Mouse (Mus musculus): ENCODE results near the gene Lst1. TPM values are rescaled to one million over a fixed set of nuclear protein-coding genes. Genes with fewer than 3 reads are reported as not detected.
"Not testable (repeated sequence)": the region's sequence is repeated elsewhere in the genome, so short reads cannot be mapped to it uniquely, and the experiment has no call there.

Lst1 gene
- polyA plus RNA-seq, 2 experiments: 25.6 to 37.7 TPM

DNA sequence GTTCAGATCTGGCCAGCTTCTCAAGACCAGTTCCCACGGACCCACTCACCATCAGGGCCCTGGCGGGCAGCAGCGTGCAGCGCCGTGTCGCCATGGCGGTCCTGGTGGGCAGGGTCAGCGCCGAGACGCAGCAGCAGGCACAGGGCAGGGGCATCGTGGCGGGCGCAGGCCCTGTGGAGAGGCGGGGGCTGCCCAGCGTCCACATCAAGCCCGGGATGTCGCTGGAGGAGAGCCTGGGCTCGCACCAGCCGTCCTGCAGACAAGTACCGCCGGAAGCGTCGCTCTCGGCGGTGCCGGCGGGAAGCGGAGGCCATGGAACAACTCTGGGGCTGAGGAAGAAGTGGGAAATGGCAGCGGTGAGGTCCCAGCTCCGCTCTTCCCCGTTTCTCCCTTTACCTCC, 46.7 kb upstream of the Lst1 start:
- H3K27me3 ChIP-seq (ENCODE audit: control insufficient read depth, insufficient read depth, low read length): no peaks in the 10 kb centered on the region
- H3K4me3 ChIP-seq (ENCODE audit: insufficient read depth in 1 of 2, low read depth in 2 of 2, low read length in 2 of 2): peak overlapping the region; percentile 69
- peak overlapping the region; percentile 86 for H3K27ac ChIP-seq
- H3K4me2 ChIP-seq (ENCODE audit: low read depth): peak overlapping the region; percentile 86
- no peak for TF ChIP-seq EP300 (IDR thresholded peaks at IDR 0.05; ENCODE audit: low read depth)
- TF ChIP-seq CTCF (IDR thresholded peaks at IDR 0.05; ENCODE audit: low read depth): no peak
- ATAC-seq (ENCODE audit: insufficient read depth) (peak; percentile 3; the same call in 1 of the 2 replicates), DNase-seq (ENCODE audit: low read depth in 3 of 3, low spot score in 3 of 3) (no peak)
- H3K9me3 ChIP-seq (ENCODE audit: control insufficient read depth, low read length): no peaks in the 10 kb centered on the region
- peaks cover 0 to 5% of the 10 kb centered on the region in 2 experiments; a peak in 1 of 4 replicates for H3K4me1 ChIP-seq (replicated peaks; ENCODE audit: control insufficient read depth in 2 of 2, insufficient read depth in 2 of 2, low read length in 1 of 2)
- WGBS (ENCODE audit: insufficient replicate concordance): 3% methylated on average over 31 of the region's 31 CpGs
- peaks cover 7% of the 10 kb centered on the region for H3K36me3 ChIP-seq (replicated peaks; ENCODE audit: control insufficient read depth, insufficient read depth, low read depth)
- peak overlapping the region; percentile 76 for H3K9ac ChIP-seq (replicated peaks)

DNA sequence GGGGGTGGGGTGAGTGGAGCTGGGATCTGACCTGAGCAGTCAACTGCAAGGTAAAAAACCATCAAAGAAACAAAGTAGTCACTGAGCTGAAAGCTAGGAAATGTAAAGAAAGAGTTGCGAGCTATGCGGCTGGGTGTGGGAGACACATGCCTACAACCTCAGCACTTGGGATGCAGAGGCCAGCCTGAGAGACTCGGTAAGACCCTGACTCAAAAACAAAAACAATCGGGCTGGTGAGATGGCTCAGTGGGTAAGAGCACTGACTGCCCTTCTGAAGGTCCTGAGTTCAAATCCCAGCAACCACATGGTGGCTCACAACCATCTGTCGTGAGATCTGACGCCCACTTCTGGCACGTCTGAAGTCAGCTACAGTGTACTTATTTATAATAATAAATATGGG, 45.9 kb upstream of the Lst1 start:
- ATAC-seq (ENCODE audit: insufficient read depth); H3K27ac ChIP-seq; H3K9me3 ChIP-seq (ENCODE audit: control insufficient read depth, low read length); H3K9ac ChIP-seq (replicated peaks); H3K4me1 ChIP-seq (replicated peaks; ENCODE audit: control insufficient read depth in 2 of 2, insufficient read depth in 2 of 2, low read length in 1 of 2); H3K27me3 ChIP-seq (ENCODE audit: control insufficient read depth, insufficient read depth, low read length); DNase-seq (ENCODE audit: low read depth in 3 of 3, low spot score in 3 of 3): not testable (repeated sequence)
- 68% methylated on average over 7 of the region's 7 CpGs for WGBS (ENCODE audit: insufficient replicate concordance)
- H3K4me2 ChIP-seq (ENCODE audit: low read depth): peak overlapping the region; percentile 86
- peak overlapping the region in 1 of 2 experiments; percentile 69; a peak in 1 of 4 replicates for H3K4me3 ChIP-seq (ENCODE audit: insufficient read depth in 1 of 2, low read depth in 2 of 2, low read length in 2 of 2)
- peaks cover 15% of the 10 kb centered on the region for H3K36me3 ChIP-seq (replicated peaks; ENCODE audit: control insufficient read depth, insufficient read depth, low read depth)

DNA sequence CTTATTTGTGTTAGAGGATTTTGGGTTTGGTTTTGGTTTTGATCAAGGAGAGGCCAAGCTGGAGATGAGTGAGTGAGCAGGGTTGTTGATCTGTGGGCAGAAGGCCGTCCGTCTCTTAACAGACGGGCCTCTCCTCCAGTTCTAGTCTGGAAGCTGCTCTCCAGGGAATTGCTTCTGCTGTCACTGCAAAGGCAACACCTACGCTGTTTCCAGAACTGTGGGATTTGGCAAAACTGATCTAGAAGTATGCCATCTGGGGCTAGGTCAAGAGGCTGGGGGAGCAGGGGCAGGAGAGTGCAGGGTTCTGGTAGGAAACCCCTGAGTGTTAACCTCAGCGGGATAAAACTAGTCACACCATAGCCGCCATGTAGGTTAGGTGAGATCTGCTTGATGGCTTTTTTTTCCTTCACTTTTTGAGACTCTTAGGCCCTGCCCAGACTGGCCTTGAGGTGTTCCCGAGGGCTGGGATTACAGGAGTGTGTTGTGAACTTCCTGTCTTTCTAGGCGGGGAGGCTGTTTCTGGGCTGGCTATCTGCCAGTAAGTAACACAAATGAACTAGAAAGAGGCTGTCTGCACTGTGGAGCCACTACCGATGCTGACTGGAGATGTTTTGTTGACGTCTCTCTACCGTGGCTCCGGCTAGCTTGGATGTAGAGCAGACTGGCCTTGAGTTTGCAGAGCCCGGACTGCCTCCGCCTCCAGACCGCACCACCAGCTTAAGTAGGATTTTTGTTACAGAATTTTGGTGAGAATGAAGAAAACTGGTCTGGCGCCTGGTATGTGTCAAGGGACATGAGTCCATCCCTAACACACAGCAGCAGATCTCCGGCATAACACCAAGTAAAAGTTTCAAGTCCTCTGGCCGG, 45.1 kb upstream of the Lst1 start, which contains the start of gene Atp6v1g2:
Gene Atp6v1g2 (plus strand): TSS at position 547 of the 867 bp plus-strand sequence.
- Histone ChIP-seq H3K4me1 (replicated peaks; ENCODE audit: control insufficient read depth in 2 of 2, insufficient read depth in 2 of 2, low read length in 1 of 2) (peaks cover 0 to 5% of the 10 kb centered on the region in 2 experiments; a peak in 1 of 4 replicates), H3K9me3 (ENCODE audit: control insufficient read depth, low read length) (no peaks in the 10 kb centered on the region), H3K27ac (peak within 1 kb of the TSS; percentile 86; the same call in 1 of the 2 replicates), H3K36me3 (replicated peaks; ENCODE audit: control insufficient read depth, insufficient read depth, low read depth) (peaks cover 16% of the 10 kb centered on the region), H3K4me2 (ENCODE audit: low read depth) (peak within 1 kb of the TSS; percentile 86), H3K9ac (replicated peaks) (peak within 1 kb of the TSS; percentile 76), H3K27me3 (ENCODE audit: control insufficient read depth, insufficient read depth, low read length) (no peaks in the 10 kb centered on the region), H3K4me3 (ENCODE audit: insufficient read depth in 1 of 2, low read depth in 2 of 2, low read length in 2 of 2) (peak within 1 kb of the TSS; percentile 69; a peak in 3 of 4 replicates)
- no peak for ATAC-seq (ENCODE audit: insufficient read depth)
- TF ChIP-seq EP300 (IDR thresholded peaks at IDR 0.05; ENCODE audit: low read depth): no peak
- TF ChIP-seq CTCF (IDR thresholded peaks at IDR 0.05; ENCODE audit: low read depth): no peak
- 69% methylated on average over 18 of the region's 18 CpGs for WGBS (ENCODE audit: insufficient replicate concordance)
- no peak for DNase-seq (ENCODE audit: low read depth in 3 of 3, low spot score in 3 of 3)

GRCm38 (mm10) chr17:35232659-35233058, 44.4 kb upstream of the Lst1 start:
- no peak for DNase-seq (ENCODE audit: low read depth in 3 of 3, low spot score in 3 of 3)
- 60% methylated on average over 5 of the region's 5 CpGs for WGBS (ENCODE audit: insufficient replicate concordance)
- Histone ChIP-seq H3K27me3 (ENCODE audit: control insufficient read depth, insufficient read depth, low read length) (no peaks in the 10 kb centered on the region), H3K27ac (no peak overlapping the region), H3K36me3 (replicated peaks; ENCODE audit: control insufficient read depth, insufficient read depth, low read depth) (peaks cover 16% of the 10 kb centered on the region), H3K9ac (replicated peaks) (no peak overlapping the region), H3K9me3 (ENCODE audit: control insufficient read depth, low read length) (no peaks in the 10 kb centered on the region), H3K4me2 (ENCODE audit: low read depth) (peak overlapping the region; percentile 32), H3K4me3 (ENCODE audit: insufficient read depth in 1 of 2, low read depth in 2 of 2, low read length in 2 of 2) (no peak overlapping the region), H3K4me1 (replicated peaks; ENCODE audit: control insufficient read depth in 2 of 2, insufficient read depth in 2 of 2, low read length in 1 of 2) (peaks cover 0 to 5% of the 10 kb centered on the region in 2 experiments; a peak in 1 of 4 replicates)
- ATAC-seq (ENCODE audit: insufficient read depth): no peak
- TF ChIP-seq EP300 (IDR thresholded peaks at IDR 0.05; ENCODE audit: low read depth) (no peak), CTCF (IDR thresholded peaks at IDR 0.05; ENCODE audit: low read depth) (no peak)

DNA sequence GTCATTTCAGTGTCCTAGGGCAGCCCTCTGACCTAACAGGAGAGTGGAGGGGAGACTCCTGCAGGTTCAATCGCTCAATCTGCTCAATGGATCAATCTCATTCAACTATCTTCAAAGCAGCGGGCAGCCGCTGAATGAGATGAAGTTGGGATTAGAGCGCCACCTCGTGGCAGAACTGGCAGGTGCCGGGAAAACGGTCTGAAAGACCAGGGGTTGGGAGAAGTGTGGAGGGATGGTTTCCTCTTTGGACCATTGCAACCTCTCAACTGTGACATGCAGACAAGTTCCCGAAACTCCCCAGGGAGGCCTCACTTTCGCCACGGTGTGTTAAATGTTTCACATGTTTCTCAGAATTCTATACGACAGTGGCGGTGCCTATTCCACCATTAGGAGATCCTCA, 43.8 kb upstream of the Lst1 start:
- Histone ChIP-seq H3K9me3 (ENCODE audit: control insufficient read depth, low read length) (no peaks in the 10 kb centered on the region), H3K27me3 (ENCODE audit: control insufficient read depth, insufficient read depth, low read length) (no peaks in the 10 kb centered on the region), H3K36me3 (replicated peaks; ENCODE audit: control insufficient read depth, insufficient read depth, low read depth) (peaks cover 16% of the 10 kb centered on the region), H3K9ac (replicated peaks) (no peak overlapping the region), H3K4me2 (ENCODE audit: low read depth) (peak overlapping the region; percentile 32), H3K27ac (no peak overlapping the region), H3K4me1 (replicated peaks; ENCODE audit: control insufficient read depth in 2 of 2, insufficient read depth in 2 of 2, low read length in 1 of 2) (peaks cover 0 to 5% of the 10 kb centered on the region in 2 experiments; a peak in 1 of 4 replicates), H3K4me3 (ENCODE audit: insufficient read depth in 1 of 2, low read depth in 2 of 2, low read length in 2 of 2) (no peak overlapping the region)
- WGBS (ENCODE audit: insufficient replicate concordance): 8% methylated on average over 12 of the region's 12 CpGs
- TF ChIP-seq CTCF (IDR thresholded peaks at IDR 0.05; ENCODE audit: low read depth): peak; percentile 96
- no peak for TF ChIP-seq EP300 (IDR thresholded peaks at IDR 0.05; ENCODE audit: low read depth)
- ATAC-seq (ENCODE audit: insufficient read depth) (no peak), DNase-seq (ENCODE audit: low read depth in 3 of 3, low spot score in 3 of 3) (peak; percentile 50 to 59 (median 57))

Data from liver, embryonic 14.5 days (tissue).